Mouse (Mus musculus) frontal cortex, postnatal 25 days (tissue): ENCODE measurements around the gene Jun.

Experiments
- DNase-seq, 2 experiments: peaks; one replicate each; pipeline ENCODE4 v3.0.0; 2022; ENCODE audit warnings: low spot score in 2 of 2

Gene Jun

DNA sequence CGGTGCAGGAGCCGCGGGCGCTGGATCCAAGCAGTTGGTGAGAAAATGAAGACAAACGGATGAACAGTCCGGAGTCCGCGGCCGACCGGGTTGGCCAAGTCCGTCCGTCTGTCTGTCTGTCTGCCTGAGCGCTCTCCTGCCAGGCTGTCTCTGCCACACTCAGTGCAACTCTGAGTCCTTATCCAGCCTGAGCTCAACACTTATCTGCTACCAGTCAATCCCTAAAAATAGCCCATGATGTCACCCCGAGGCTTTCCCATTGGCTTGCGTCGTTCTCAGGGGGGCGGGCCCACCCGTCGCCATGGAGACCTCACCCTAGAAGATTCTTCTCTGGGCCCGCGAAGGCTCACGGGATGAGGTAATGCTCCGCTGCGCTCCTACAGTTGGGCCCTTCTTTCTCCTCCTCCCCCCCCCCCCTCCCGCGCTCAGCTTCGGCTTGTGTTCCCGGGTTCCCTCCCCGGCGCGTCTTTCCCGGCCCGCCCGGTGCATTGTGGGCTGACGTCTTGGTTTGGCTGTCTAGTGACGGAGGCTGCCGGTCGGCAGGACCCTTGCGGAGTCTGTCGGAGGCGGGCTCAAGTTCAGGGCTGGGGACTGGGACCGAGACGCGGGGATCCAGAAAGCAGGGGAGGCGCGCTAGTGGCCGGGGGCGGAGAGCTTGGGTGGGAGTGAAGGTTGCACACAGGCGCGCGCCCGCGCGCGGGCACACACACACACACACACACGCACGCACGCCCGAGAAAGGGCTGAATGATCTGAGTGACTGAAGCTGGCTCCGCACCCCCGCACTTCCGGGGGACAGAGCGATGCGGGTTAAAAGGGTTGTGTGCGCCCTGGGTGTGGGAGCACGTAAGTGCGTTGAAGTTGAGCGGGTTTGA, at the start of gene Jun:
Jun (minus strand) TSS at position 198 of the 875 bp plus-strand sequence.
- peak; percentile 99 for DNase-seq

DNA sequence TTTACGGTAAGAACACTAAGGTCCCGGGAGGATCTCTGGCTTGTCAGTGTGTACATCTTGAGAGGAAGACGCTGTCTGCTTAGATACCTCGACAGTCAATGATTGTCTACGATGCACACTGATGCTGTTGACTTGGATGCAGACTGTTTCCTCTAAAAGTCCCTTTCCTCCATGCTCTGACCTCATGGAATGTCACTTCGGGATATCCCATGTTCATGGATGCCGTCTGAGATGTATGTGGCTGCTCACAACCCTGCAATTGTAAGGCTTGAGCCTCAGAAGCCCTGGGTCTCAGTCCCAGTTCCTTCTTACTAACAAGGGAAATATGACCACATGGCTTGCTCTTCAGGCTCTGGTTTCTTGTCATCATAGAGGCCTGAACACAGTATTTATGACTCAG, 49.7 kb upstream of the Jun start:
- no peak for DNase-seq

DNA sequence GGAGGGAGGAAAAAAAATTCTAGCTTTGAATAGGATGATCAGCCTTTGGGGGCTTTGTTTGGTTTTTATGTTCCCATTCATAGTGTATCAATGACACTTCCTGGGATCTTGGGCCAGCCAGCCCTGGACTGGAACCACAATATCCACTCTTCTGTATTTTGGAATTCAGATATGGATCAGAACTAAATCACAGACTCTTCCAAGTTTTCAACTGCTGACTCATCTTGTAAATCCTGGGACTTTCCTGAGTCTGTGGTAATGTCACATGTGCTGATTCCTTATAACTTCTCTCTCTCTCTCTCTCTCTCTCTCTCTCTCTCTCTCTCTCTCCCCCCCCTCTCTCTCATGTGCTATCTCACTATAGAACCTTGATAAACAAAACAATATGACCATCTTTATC, 48.7 kb upstream of the Jun start:
- DNase-seq: no peak

DNA sequence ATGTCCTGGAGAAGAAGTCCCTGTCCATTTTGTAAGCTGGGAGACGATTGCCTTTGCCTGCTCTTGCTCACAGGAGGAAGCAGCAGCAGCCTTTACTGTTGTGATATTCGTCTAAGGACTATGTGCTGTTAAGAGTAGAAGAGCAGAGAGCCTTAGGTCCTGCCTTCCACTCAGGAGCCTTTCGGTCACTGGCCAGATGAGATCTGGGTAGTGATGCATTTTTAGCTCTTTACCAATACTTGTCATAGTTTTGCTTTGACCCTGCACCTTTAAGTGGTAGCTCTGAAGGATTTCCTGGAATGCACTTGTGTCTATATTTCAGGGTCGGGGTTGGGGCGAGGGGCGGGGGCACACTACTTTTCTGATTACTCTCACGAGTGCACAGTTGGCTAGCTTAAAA, 47.4 kb upstream of the Jun start:
- DNase-seq: no peak

DNA sequence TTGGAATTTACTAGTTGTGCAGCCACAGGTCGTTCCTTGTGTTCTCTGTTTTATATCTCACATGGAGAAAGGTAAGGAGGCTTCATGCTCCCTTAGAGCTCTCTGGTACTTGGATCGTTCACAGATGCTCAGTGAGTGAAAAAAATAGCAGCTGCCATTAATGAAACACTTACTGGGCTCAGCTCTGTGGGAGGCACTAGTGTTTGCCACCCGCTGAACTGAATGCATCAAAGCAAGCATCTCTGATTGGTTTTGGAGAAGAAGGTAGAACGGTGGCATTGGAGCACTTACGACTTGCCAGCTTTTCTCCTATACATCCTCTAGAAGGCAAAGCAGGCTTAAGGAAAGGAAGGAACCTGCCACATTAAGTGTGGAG, 46.7 kb upstream of the Jun start:
- no peak for DNase-seq

DNA sequence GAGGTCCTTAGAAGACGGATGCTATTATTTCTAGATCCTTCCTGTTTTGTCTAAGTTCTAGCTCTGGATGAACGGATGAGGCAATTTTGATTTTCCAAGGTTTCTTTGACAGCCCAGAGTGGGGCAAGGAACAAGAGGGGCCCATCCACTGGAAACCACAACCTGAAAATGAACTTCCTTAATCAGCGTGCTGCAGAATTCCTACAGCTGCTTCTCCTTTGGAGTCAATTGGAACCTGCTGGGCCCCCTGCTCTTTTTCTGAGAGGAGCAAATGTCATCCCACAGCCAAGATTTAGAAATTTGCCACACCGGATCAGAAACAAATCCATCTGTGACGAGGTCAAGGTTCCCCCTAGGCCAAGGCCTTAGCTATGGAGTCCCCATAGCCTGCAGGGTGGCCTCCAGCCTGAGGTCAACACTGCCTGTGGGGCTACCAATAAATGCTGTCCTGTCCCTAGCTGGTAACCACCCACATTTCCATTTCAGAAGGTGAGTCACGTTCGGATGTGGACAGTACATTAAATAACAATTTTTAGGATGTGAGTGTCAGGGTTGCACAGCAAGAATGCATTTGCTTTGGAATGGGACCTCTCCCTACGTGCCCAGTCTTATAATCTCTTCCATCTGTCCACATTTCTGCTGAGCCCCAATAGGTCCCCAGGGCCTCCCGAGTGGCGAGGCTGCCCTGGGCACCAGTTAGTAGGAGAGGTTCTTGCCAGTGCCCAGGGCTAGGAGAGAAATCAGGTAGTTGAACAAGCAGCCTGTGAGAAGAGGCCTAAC, 46.1 kb upstream of the Jun start:
- DNase-seq: no peak

DNA sequence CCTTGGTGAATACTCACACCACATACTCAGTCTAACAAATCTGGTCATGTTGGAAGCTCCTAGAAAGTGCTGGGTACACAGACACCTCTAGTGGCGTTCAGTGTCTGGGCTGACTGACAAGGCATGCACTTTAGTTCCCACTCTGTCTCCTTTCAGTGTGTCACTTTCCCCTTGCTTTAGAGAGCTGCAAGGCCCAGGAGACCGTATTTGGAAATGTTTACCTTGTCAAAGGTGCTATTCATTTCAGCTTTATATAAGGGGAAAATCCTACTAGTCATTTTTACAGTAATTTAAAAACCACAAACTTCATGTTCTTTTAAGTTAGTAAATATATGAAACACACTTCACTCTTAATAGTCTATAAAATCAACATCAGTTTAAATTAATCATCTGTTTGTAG, 44.7 kb upstream of the Jun start:
- no peak for DNase-seq

DNA sequence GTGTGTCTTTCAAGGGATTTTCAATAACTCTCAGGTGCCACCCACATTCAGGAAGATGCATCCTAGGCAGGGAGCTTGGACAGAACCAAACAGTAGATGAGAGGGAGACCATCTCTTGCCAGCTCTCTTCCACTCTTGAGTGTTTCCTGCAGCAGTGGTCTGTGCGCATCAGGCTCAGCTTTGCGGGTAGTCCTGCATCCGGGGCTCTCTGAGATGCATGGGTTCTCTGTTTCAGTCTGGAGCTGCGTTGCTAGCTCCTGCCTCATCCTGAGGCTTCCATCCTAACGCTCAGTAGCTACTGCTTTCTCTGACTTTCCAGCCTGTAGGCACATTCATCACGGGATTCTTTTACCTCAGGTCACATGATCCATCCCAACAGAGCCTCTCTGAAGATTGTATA, 43.9 kb upstream of the Jun start:
- DNase-seq: no peak

DNA sequence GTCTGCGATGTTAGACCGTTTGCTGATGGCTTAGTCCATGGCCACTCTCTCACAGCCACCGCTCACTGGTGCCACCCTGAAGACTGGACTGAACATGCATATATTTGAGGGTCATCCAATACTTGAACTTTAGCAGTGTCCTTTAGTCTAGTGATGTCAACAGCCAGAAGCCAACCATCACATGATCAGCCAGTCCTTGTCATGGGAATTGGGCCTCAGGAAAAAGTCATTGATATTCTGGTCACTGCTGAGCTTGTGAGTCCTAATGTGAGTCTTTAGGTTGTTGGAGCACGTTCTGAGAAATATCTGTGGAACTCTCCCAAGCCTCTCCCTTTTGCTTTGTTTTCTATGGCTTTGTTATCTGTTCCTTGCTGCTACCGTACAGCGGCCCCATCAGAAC, 43.3 kb upstream of the Jun start:
- DNase-seq: no peak

DNA sequence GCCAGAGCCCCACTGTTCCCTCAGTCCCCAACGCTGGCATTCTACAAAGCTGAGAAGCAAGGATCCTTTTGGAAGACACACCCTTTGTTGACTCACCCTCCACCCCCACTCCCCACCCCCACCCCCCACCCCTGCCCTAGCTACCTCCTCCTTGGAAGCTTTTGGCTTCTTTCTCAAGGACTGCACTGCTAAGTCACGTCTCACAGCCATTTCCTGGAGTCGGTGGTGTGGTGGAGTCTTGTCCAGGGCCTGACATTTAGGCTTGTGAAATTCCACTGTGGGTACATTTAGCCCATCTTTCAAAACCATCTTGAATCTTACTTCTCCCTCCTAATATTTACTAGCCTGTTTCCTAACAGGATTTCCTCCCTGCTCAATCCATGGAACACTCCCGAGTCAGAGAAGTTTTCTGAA, 42.7 kb upstream of the Jun start:
- DNase-seq: no peak

DNA sequence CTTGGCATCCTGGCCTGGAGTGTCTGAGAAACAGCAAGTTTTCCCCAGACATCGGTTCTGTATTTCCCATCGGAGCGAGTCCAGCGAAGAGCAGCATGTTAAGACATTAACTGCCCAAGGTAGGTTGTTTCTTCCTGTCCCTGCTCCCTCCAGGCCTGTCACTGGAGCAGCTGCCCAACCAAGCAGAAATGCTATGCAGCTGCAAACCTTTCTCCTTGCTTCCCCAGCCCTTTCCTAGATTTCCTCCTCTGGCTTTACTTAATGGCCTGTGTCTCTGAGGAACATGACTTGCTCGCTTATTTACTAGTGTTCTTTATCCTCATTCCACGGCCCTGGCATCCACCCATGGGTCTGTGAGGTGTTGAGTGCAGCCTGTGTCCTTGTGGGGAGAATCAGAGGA, 41.6 kb upstream of the Jun start:
- no peak for DNase-seq

DNA sequence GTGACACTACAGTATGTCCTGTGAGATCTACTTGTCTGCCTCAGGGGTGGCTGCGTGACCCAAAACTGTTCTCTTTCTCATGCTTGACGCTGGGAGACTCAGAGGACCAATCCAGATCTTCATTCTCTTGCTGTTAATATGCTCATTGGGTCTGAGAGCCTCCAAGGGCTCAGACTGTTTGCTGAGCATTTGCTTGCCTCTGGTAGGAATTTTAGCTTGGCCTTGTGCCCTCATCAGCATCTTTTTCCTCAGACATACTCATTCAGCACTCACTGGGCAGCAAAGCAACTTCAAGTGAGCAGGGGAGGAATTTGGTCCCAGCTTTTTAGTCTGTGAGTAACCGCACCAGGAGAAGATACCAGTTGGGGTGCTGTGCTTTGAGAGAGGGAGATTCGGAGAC, 40.5 kb upstream of the Jun start:
- no peak for DNase-seq

DNA sequence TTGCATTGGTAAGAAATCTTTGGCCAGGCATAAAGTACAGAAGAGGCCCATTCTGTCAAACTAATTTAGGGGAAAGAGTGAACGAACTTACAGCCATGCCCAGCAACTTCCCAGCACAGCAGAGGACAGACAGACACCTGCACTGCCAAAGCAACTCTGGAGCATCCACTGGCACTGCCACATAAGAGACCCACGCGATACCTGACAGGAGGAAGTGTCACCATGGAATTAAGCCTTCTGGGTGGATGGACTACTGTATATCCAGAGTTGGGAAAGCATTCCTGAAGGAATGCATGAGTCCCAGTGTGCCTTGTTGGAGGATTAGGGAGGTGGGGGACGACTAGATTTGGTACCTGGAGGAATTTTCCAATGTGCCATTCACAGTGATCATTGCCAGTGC, 39.5 kb upstream of the Jun start:
- DNase-seq: no peak

DNA sequence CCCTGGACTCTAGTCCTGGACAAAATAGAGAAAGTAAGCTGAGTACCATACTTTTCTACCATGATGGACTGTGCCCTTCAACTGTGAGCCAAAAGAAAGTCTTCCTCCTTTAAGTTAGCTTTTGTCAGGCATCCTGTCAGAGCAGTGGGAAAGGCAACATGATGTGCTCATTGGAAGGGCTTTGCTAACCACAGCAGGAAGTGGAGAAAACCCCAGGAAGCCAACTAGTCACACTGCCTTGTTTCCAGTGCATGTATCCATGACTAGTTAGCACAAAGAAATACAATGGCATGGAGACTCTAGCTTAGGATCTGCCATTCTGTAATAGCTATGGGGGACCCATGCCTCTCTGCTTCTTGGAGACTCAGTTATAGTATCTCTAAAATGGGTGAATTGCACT, 37.9 kb upstream of the Jun start:
- no peak for DNase-seq

DNA sequence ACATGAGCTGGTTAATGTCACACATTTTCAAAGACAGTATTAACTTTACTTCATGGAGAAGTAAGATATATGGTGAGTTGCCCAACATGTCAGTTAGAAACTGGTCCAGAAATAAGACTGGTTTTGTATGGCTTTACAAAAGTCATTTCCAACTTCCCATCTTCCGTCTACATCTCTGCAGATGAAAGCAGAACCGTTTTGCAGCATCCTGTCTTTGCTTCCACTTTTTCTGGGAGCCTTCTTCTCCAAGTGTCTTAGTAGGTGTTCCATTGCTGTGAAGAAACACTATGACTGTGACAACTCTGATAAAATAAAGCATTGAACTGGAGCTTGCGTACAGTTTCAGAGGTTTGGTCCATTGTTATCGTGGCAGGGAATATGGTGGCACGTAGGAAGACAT, 37.0 kb upstream of the Jun start:
- DNase-seq: no peak

DNA sequence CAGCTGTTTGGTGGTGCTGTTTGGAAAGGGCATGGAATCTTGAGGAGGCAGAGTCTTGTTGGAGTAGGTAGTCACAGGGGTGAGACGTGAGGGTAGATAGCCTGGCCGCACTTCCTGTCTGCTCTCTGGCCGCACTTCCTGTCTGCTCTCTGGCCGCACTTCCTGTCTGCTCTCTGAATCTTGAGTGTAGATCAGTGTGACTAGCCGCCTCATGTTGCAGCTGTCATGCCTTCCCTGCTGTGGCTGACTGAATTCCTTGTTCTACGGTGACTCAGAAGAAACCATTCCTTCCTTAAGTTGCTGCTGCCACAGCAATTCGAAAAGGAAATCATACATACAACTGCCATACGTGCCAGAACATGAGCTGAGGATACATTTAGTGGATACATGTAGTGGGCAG, 31.9 kb upstream of the Jun start:
- no peak for DNase-seq

DNA sequence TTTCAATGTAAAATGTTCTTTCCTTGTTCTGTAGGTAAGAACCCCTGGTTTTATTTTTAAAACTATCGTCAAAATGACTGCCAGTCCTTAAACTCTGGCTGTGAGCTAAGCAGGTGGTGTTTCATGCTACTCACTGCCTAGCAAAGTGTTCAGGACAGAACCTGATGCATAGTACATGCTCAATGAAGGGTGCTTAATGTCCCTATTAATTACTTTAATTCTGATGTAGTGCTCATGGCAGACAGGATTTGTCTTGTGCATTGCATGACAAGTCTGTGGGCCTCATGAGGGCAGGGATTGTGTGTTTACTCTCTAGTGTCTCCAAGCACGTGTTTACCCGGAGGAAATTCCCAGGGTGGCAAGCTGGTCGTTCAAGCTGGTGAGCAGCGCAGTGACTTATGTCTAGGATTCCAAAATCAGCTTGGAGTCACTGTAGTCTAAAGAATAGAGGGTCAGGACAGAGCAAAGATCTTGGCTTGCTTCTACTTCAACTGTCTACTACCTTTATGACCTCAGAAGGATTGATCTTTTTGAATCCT, 31.2 kb upstream of the Jun start:
- no peak for DNase-seq

DNA sequence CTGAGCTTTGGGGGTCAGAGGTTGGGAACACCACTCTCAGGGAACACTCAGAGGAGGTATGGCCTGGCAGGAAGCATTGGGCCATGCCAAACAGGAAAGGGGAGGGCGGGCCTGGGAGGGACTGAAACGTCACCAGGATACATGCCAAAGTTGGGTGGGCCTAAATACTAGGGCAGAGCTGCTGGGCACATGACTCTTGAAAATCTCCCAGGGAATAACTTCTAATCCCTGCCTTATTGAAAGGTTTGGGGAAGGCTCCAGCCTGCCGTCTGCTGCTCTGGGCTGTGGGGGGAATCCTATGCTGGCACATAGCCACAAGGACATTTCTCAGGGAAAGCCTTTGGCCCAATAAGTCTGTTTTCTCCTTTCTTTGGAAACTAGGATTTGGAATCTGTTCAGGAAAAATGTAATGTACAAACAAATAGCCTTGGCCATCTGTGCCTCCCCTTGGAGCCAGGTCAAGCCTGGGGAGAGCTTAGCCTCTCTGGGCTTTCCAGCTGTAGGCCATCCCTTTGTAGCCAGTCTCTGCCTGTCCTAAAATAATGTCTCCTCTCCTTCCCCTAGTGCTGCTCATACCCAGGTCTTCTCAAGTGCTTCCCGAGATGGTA, 30.6 kb upstream of the Jun start:
- DNase-seq: no peak

DNA sequence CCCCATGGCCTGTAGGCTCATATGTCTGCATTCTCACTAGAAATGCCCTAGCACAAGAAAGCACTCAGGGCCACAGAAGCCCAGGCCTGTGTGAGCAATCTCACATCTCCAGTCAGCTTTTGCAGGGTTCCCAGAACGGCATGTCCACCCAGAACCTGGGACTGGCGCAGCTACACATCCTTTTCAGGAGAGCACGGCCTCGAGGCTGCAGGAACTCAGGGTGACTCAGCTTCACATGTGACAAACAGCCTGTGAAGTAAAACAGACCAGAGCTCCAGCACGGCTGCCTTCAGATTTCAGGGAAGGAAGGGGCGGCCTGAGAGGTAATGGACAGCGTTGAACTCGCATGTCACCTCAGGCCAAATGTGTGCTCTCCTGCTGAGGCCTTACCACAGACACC, 29.6 kb upstream of the Jun start:
- DNase-seq: no peak

DNA sequence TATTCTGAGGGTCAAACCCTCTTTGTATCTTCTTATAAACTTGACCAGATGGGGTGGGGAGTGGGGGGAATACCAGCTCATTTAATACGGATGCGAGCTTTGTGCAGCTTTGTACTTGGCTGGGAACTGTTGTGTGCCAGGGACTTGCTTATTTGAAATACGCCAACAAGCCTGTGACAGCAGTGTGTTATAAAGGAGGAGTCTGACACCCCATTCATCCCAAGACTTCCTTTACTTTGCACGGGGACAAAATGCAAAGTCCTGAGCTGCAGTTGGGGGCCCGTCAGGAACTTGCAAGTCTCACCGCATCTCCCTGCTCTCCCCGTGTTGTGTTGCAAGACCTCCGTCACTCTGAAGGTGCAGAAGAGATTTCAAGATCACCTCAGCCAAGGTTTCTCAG, 26.6 kb upstream of the Jun start:
- DNase-seq: no peak

DNA sequence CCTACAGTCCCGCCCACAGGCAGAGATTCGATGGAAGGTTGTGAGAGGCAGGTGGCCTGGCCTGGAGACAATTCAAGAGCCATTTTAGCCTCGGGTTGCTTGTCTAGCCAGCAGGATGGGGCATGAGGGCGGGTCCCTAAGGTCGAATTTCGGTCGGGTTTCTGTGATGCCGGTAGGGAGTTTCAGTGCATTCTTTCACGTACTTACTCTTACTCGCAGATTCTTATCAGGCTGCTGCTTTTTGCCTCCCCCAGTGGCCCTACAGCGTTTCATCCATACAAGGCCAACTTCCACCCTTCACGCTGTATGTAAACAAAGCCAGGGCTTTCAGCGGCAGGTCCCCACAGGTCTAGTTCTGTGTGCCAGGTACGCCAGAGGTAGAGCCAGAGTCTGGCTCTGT, 24.3 kb upstream of the Jun start:
- no peak for DNase-seq

DNA sequence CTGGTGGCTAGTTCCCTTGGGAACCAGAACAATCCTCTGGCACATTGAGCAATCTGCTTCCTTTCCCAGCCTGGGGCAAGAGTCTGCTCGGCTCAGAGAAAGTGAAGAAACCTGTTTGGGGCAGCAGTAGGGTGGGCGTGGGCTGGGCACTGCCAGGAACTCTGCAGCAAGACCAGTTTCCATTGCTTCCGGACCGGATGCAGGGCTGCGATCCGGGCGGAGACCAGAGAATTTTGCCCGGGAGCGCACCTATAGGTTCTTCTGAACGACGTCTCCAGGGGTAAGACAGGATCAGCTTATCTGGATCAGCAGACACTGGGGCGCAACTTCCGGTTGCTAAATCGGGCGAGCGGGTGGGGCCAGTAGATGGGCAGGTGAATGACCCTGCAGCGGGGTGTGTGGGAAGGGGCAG, 23.6 kb upstream of the Jun start:
- DNase-seq: no peak

DNA sequence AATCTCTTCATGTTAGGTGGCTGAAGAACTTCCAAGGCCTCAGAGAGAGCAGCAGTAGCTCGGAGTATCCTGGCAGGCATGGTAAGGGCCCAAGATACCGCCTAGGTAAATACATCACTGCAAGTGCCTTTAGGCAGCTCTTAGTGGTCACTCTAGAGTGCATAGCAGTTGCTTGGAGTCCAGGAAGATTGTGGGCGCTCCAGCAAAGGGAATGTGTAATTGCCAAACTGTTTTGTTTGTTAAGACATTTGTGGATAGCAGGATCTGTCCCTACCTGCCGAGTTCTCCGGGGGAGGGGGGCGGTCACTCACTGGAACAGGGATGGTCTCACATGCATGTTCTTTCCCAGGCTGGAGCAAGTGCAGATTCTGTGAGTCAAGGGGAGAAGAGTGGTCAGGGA, 22.3 kb upstream of the Jun start:
- no peak for DNase-seq
